Mouse (Mus musculus) brain, embryonic 14.5 days (tissue): ENCODE data around the gene Szt2.

Experiments used
- CTCF ChIP-seq: fragments of 200-500 bp; IDR thresholded peaks from 2 replicates; pipeline ENCODE4 v1.5.1; 2012; ENCODE audit warnings: inconsistent platforms, mild to moderate bottlenecking, moderate library complexity, borderline replicate concordance; ENCODE audit not compliant: insufficient read depth, insufficient read length; ENCODE audit errors: extremely low read depth
- POLR2A ChIP-seq: fragments of 200-500 bp; IDR thresholded peaks from 2 replicates; pipeline ENCODE4 v1.6.1; 2012; ENCODE audit warnings: mild to moderate bottlenecking, inconsistent platforms, borderline replicate concordance; ENCODE audit not compliant: poor library complexity, insufficient read depth, insufficient read length, severe bottlenecking; ENCODE audit errors: extremely low read depth

- peak; percentile 14; the same call in 1 of the 2 replicates for TF ChIP-seq POLR2A
- TF ChIP-seq CTCF, result no peak
Observed at GRCm38 (mm10) chr4:118436820-118437603, 27.9 kb upstream of the Szt2 start, which contains the start of gene Cdc20.
